Mouse (Mus musculus) induced T-regulatory cell, adult 2 months (primary cell): Measurements from ENCODE around the gene Hapln2.
A peak's percentile ranks its signal among the peaks of the same experiment; 100 is the strongest.

ENCODE experiments used
- DNase-seq: peaks from one replicate; pipeline ENCODE4 v3.0.0-alpha.2; 2012; ENCODE audit warnings: low read depth

Gene Hapln2

GRCm38 (mm10) chr3:88005822-88006786, 21.3 kb downstream of the Hapln2 start:
- peak; percentile 55 for DNase-seq

GRCm38 (mm10) chr3:88002291-88002976, 24.9 kb downstream of the Hapln2 start:
- DNase-seq: no peak

DNA sequence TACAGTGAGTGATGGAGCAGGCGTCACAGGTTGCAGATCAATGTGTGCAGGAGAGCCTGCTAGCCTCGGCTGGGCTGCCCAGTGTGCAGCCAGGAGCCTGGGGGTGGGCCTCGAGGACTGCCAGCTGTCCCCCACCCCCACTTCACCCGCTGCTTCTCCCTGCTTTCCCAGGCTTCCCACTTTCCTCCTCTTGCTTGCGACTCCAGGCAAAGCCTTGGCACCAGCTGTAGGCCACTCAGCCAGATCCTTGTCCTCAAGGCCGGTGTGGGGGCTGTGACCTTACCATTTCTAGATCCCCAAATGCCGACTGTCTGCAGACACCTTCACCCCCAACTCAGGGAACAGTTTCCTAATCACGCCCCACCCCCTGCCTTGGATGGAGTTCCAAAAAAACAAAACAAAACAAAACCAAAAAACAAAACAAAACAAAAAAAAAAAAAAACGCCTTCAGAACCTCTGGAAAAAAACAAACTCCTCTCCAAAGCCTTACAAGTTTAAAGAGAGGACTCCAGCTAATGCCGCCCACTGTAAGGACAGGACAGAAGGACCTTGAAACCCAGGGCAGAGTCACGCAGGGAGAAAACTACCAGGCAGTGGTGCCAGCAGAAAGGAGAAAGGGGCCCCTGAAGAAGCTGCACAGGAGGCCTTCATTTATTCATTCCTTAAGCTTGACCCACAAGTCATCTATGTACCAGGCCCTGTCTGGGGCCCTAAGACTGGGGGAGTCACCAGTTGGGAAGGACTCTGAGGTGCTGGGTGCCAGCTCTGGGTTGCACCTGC, 26.4 kb downstream of the Hapln2 start:
- DNase-seq: no peak

DNA sequence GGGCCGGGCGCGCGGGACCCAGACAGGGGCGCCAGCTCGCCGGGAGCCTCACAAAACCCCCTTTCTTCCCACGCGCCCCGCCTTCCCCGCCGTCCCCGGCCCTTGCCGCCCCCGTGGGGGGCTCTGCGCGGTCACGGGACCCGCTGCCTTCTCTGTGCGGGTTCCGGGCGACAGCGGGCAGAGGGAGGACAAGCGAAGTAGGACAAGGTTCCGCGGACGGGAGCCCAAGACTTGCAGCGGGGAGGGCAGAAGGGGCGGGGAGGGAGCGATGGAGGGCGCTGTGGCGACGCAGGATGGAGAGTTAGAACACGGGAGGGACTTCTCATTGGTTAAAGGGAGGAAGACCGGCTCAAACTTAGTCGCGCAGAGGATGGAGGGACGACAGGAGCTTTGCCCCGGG, 27.2 kb downstream of the Hapln2 start, which contains the start of gene Bcan:
Gene Bcan (minus strand): TSS at position 50 of the 400 bp plus-strand sequence.
- DNase-seq: no peak

GRCm38 (mm10) chr3:87999243-87999895, 28.0 kb downstream of the Hapln2 start:
- DNase-seq: no peak

GRCm38 (mm10) chr3:87998747-87999146, 28.6 kb downstream of the Hapln2 start:
- no peak for DNase-seq

DNA sequence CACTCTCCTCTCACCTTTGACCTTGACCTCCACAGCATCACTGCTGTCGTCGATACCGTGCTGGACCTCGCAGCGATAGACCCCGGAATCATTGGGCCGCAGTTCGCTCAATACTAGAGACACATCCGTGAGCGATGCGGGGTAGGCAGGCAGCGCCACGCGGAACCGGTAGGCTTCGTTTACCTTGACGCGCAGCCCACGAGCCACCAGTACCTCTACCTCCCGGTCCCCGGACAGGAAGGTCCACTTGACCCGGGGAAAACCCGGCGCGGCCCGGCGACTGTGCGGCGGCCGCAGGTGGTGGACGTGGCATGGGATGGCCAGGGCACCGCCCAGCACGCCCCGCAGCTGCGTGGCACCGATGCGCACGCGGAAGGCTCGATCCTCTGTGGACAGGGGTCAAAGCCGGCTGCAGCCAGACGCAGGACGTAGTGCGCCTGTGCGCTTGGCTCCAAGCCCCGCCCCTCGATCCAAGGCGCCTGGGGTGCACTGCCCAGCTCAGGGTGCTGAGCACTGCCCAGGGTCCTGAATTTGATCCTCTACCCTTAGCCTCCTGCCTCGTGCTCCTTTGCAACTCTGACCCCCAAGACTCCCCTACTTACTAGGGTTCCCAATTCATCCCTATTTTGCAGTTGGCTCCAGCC, 30.3 kb downstream of the Hapln2 start:
- DNase-seq: no peak

DNA sequence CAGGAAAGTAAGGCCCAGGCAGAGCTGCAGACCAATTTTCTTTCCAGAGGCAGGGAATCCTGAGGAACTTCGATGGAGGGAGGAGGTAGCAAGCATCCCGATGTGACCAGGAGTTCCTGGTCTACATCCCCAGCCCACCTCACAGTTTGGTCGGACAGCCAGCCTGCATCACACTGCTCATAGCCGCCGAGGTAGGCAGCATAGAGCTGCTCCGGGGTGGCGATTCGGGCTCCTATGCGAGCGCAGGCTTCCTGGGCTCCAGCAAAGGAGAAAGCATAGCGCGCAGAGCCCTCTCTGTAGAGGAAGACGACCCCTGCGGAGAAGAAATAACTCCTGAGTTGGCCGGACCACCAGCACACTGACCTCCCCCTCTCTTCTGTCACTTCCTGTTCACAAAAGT, 31.0 kb downstream of the Hapln2 start:
- no peak for DNase-seq

- no peak for DNase-seq
Observed at GRCm38 (mm10) chr3:87995331-87995730, 32.1 kb downstream of the Hapln2 start.

DNA sequence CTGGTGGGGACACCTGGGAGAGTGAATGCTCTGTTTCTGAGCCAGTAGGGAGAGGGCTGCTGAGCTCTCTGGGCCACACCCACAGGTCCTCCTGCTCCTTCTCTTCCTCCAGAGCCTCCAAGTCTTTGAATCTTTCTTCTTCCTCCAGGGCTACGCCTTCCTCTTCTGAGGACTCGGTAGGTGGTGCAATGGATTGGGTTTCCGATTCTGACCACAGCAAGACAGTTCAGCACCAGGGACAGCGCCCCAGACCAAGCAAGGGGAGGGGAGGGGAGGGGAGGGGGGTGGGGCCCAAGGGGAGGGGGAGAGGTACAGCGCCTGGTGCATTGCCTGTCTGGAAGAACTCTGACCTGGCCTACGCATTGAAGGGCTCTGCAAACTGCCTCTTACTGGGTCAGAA, 33.9 kb downstream of the Hapln2 start:
- peak; percentile 60 for DNase-seq

DNA sequence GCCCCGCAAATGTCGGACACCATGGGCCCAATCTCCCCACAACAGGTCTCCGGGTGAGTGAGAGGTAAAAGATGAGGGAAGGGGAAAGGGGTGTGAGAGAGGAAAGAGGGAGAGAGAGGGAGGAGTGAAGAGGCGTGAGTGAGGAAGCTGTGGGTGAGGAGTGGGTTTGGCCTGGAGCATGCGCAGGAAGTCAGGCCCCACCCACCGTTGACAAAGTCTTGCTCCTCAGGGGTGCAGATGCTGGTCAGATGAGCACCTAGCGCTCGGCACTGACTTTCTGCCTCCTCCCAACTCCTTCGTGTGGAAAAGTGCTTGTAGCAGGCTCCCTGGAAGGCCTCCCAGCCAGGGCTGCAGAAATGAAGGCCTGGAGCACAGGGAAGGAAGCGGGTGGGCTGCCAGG, 37.4 kb downstream of the Hapln2 start:
- peak; percentile 10 for DNase-seq

- peak; percentile 27 for DNase-seq
Observed at GRCm38 (mm10) chr3:87988068-87988467, 39.3 kb downstream of the Hapln2 start.

DNA sequence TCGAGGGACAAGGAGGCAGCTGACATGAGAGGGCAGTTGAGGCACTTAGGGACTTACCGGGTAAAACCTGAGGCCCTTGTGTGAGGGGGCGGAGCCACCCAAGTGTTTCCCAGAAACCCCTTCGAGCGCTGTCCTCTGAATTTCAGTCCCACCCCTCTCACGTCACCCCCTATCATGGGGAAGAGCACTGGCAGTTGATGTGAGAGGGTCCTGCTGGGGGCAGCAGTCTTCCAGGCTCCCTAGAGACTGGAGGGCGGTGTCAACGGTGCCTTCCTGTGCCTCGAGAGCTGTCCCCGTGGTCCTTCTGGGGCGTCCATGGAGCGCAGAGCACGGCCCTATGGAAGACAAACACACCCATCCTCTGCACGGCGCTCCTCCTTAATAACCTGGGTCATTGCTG, 39.8 kb downstream of the Hapln2 start:
- peak; percentile 70 for DNase-seq

GRCm38 (mm10) chr3:87986868-87987267, 40.5 kb downstream of the Hapln2 start:
- peak; percentile 95 for DNase-seq

- DNase-seq: no peak
Observed at GRCm38 (mm10) chr3:87985505-87986320, 41.7 kb downstream of the Hapln2 start.

- no peak for DNase-seq
Observed at GRCm38 (mm10) chr3:87984094-87984493, 43.3 kb downstream of the Hapln2 start.

- DNase-seq: no peak
Observed at GRCm38 (mm10) chr3:87983627-87984026, 43.8 kb downstream of the Hapln2 start.

- DNase-seq: no peak
Observed at GRCm38 (mm10) chr3:87982836-87983601, 44.4 kb downstream of the Hapln2 start.
